Mouse (Mus musculus) CD4-positive, CD25-positive, alpha-beta regulatory T cell, adult 9 weeks (primary cell): ENCODE measurements around the gene Slc12a4. TPM values are rescaled to one million over a fixed set of nuclear protein-coding genes. Genes with fewer than 3 reads are reported as not detected.

ENCODE experiments used
- polyA plus RNA-seq: library from polyadenylated mRNA; unstranded; fragments of 100-300 nt; shearing (Covaris generic); gene quantifications from one replicate; pipeline ENCODE4 v1.2.1, GENCODE M21; 2017

The Slc12a4 gene
- polyA plus RNA-seq: 7.0 TPM

DNA sequence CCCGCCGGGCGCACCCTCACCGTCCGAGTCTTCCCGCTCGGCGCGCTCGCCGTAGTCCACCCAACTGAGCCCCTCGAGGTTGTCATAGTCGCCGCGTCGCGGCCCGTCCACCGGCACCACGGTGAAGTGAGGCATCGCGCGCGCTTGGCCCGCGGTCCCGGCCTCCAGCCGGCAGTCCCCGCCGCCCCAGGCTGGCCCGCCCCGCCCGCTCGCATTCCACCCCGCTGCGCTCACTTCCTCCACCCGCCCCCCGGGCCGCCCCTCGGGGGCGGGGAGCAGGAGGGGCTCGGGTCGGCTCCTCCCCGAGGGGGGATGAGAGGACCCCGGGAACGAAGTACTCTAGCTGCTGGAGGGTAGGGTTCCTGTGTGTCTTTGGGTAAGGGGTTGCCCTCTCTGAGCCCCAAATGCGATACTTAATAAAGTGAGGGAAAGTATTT, at the start of gene Slc12a4:
Gene Slc12a4, minus strand, starts transcription at position 193 of the 437 bp plus-strand sequence.

DNA sequence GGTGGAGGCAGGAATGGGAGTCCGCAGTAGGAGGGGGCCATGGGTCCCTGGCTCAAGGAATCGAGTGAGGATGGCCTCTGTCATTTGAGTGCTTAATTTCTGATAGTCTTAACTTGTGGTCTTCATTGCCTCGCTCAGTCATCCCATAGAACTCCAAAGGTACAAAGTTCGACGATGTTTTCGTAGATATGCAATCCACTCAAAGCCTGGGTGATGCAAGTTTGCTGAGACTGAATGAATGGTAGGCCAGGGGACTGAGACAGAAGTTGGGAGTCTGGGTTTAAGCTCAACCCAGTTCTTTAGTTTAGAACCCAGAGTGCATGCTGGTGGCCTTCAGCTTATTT, 45.7 kb upstream of the Slc12a4 start, which contains the start of gene Ddx28:
Gene Ddx28, minus strand, starts transcription at position 240 of the 344 bp plus-strand sequence.

DNA sequence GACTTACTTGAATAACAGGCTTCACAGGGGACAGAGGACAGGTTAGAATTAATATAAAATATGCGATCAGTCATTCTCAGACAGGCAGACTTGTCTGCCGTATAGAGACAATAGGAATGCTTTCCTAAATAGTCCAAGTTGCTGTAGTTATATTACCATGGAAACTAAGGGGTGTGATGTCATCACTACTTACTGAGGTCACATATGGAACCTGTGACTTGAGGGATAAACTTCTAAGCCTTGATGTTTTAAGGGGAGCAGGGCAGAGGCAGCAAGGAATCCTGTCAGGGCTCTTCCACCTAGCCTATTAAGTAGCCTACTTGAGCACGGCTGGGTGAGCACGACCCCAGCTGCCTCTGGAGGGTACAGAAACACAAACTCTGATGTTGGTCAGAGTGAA, 40.0 kb upstream of the Slc12a4 start, which contains the start of gene Dpep2nb:
Gene Dpep2nb, minus strand, starts transcription at position 101 of the 400 bp plus-strand sequence.

DNA sequence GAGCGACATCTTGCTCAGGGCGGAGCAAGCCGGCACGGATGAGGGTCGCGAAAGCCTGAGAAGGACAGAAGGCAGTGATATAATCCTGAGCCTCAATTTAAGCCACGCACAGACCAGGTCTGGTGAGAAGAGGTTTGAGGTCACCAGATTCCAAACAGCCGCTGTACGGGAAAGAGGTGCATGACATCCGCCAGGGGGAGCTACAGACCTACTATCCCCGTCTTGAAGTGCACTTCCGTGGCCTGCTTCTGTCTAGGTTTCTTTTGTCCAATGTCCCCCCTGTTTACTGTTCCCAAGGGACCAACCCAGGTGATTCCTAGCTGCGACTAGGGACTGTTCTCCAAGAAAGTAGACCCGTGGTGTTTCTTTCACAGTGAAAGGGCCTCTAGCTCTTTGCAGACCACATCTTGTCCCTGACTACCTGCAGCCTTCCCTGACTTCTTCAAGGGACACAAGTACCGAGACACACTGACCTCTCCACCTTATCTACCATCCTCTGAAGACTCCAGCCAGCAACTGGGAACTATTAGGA, 25.0 kb upstream of the Slc12a4 start, which contains the start of gene Dus2:
Gene Dus2, plus strand, starts transcription at position 482 of the 532 bp plus-strand sequence.

DNA sequence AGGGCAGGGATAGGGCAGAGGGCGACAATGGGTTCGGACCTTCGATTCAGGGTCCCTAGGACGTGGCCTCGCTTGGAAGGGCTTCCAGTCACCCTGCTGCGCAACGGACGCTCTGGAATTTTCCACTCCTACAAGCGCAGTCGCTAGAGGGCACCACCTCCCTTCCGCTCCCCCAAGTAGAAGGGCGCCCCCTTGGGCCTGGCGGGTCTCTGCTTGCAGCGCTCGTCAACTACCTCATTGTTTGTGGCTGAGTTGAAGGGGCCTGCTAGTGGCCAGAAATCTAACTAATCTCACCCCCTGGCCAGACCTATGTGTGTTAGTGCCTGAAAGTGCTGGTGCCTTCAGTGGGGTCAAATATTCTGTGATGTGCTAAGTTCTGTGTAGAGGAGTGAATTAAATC, 13.4 kb upstream of the Slc12a4 start, which contains the start of gene Dpep3:
Gene Dpep3, minus strand, starts transcription at position 105 of the 400 bp plus-strand sequence.

DNA sequence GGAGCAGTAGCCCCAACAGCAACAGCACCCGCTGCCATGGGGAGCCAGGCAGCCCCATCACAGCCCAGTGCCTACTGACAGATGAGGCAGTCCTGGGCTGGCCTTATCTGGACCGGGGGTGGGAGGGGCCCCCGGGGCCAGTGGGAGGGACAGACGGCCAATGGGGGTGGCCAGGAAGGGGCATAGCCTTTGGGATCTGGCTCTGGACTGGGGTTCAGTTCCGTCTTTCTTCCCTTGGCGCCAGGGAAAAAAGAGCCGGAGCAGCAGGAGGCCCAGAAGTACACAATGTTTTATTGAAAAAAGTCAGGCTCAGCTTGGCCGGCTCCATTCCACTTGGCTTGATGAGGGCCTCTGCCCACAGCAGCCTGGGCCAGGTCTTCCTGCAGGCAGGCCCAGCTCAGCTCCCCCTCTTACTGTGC, 22.6 kb downstream of the Slc12a4 start, which contains the start of gene Lcat:
Gene Lcat, minus strand, starts transcription at position 62 of the 419 bp plus-strand sequence.

DNA sequence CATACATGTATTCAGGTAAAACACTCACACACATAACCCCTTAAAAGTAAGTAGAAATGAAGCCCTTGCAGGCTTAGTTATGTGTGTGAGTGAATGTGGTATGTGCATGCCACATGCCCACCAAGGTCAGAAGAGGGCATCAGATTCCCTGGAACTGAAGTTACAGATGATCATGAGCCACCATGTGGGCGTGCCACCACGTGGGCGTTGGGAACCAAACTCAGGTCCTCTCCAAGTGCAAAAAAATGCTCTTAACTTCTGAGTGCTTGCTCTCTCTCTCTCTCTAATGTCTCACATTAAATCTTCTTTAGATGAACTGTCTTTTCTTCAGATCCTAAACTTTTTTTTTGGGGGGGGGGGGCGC, 27.6 kb downstream of the Slc12a4 start, which contains the start of gene Psmb10:
Gene Psmb10, minus strand, starts transcription at position 139 of the 364 bp plus-strand sequence.

DNA sequence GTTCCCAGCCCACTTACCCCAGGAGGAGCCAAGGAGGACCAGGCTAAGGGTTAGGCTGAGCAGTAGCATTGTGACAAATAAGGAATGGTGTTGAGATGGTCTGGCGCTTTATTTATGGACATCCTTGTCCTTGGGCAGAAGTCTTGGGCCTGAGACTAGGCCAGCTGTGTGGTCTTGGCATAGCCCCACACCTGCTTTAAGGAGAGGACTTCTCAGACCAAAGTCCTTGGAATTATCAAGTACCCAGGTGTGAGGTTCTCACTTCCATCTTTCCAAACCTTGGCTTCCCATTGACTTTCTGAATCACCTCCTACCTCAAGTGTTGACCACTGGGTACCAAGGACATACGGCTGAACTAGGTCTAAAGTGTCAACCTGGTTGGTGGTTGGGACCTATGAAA, 32.1 kb downstream of the Slc12a4 start, which contains the start of gene Ctrl:
Gene Ctrl, minus strand, starts transcription at position 101 of the 400 bp plus-strand sequence.

DNA sequence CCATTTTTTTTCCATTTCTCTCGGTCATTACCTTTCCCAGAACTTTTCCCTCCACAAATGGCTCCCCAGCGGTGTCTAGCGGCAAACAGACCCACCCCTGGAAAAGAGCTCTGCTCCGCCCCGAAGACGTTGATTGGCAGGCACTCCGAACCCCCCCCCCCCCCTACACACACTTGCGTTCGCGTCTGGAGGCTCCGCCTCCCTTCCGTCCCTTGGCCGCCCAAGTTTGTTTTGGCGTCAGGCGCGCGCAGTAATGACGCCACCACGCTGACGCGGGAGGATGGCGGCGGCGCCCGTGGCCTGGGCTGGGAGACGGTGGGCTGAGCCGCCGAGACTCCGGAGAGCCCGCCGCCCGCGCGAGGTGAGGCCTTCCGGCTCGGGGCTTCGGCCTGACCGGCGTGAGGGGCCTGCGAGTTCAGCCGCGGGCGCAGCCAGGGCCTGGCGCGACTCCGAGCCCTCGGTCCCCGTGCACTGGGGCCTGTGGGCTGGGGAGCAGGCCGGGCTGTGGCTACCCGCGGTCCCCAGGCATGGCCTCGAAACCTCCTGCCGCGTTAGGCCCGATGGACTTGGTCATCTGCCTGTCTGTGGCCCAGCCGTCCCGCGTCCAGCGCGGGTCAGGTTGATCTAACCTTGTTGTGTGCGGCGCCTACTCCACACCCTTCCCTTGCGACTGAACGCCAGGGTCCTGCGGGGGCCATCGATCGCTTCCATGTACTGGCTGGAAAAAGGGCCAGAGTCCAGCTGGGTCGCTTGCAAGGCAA, 65.5 kb downstream of the Slc12a4 start, which contains the start of gene Pskh1:
Gene Pskh1, plus strand, starts transcription at position 262 of the 761 bp plus-strand sequence.

Other genes with a start within 250 kb of the Slc12a4 start
- gene Gfod2, start 207.4 kb downstream of the Slc12a4 start, polyA plus RNA-seq: 5.5 TPM
- gene Ranbp10, start 138.7 kb downstream of the Slc12a4 start, polyA plus RNA-seq: 34.6 TPM
- gene Tsnaxip1, start 138.4 kb downstream of the Slc12a4 start, polyA plus RNA-seq: not detected
- 20.2 TPM for gene Cenpt, start 112.8 kb downstream of the Slc12a4 start, polyA plus RNA-seq
- gene Thap11, start 111.0 kb downstream of the Slc12a4 start, polyA plus RNA-seq: 7.6 TPM
- gene Nutf2, start 105.5 kb downstream of the Slc12a4 start, polyA plus RNA-seq: 17.9 TPM
- 105 TPM for gene Edc4, start 85.2 kb downstream of the Slc12a4 start, polyA plus RNA-seq
- gene Nrn1l, start 72.5 kb downstream of the Slc12a4 start, polyA plus RNA-seq: 2.1 TPM
- gene Pskh1, start 65.7 kb downstream of the Slc12a4 start, polyA plus RNA-seq: 28.0 TPM
- gene Ctrl, start 32.2 kb downstream of the Slc12a4 start, polyA plus RNA-seq: 2.8 TPM
- gene Psmb10, start 27.7 kb downstream of the Slc12a4 start, polyA plus RNA-seq: 552 TPM
- gene Lcat, start 22.7 kb downstream of the Slc12a4 start, polyA plus RNA-seq: 0.55 TPM
- not detected for gene Dpep3, start 13.3 kb upstream of the Slc12a4 start, polyA plus RNA-seq
- 26.0 TPM for gene Dus2, start 25.2 kb upstream of the Slc12a4 start, polyA plus RNA-seq
- not detected for gene Dpep2nb, start 39.9 kb upstream of the Slc12a4 start, polyA plus RNA-seq
- gene Ddx28, start 45.8 kb upstream of the Slc12a4 start, polyA plus RNA-seq: 6.7 TPM
- 36.8 TPM for gene Nfatc3, start 92.7 kb upstream of the Slc12a4 start, polyA plus RNA-seq
- gene Esrp2, start 170.9 kb upstream of the Slc12a4 start, polyA plus RNA-seq: 5.3 TPM
- gene Pla2g15, start 184.3 kb upstream of the Slc12a4 start, polyA plus RNA-seq: 12.9 TPM
- gene Slc7a6, start 202.8 kb upstream of the Slc12a4 start, polyA plus RNA-seq: 50.2 TPM
- 32.5 TPM for gene Slc7a6os, start 244.8 kb upstream of the Slc12a4 start, polyA plus RNA-seq
- 46.0 TPM for gene Prmt7, start 244.8 kb upstream of the Slc12a4 start, polyA plus RNA-seq